Mouse (Mus musculus): ENCODE results near the gene Tnfsf13b. TPM values are rescaled to one million over a fixed set of nuclear protein-coding genes. Genes with fewer than 3 reads are reported as not detected.

The Tnfsf13b gene
- polyA plus RNA-seq, 1 experiment from 2014 or later: 6.5 TPM

DNA sequence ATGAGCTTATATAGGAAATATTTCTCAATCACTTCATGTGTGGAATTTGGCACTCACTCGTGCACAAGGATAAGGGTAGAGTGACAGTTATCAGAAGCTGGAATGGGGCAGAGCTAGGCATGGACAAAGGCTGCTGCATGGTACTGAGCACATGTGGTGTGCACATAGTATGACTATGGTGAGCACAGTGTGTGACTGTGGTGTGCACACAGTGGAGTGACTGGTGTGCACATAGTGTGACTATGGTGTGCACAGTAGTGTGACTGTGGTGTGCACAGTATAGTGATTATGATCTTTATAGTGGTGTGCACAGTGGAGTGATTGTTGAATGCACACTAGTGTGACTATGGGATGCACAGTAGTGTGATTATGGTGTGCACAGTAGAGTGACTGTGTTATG, 39.5 kb downstream of the Tnfsf13b start:
- 45% methylated on average over 1 of the region's 1 CpGs for WGBS
- TF ChIP-seq CTCF (IDR thresholded peaks at IDR 0.05; ENCODE audit: low read depth): no peak
- ATAC-seq (ENCODE audit: insufficient read depth) (no peak), DNase-seq (no peak)
- H3K27ac ChIP-seq (ENCODE audit: low read depth): no peak overlapping the region
- H3K4me1 ChIP-seq (ENCODE audit: insufficient read depth): no peaks in the 10 kb centered on the region
- H3K4me3 ChIP-seq (ENCODE audit: low read depth, low read length): no peak overlapping the region
- H3K9ac ChIP-seq: no peak overlapping the region
- H3K9me3 ChIP-seq (ENCODE audit: low read depth, low read length): no peaks in the 10 kb centered on the region
- H3K27me3 ChIP-seq (ENCODE audit: insufficient read depth, low read length): no peaks in the 10 kb centered on the region
- no peaks in the 10 kb centered on the region for H3K36me3 ChIP-seq (ENCODE audit: insufficient read depth)
- no peak overlapping the region for H3K4me2 ChIP-seq

DNA sequence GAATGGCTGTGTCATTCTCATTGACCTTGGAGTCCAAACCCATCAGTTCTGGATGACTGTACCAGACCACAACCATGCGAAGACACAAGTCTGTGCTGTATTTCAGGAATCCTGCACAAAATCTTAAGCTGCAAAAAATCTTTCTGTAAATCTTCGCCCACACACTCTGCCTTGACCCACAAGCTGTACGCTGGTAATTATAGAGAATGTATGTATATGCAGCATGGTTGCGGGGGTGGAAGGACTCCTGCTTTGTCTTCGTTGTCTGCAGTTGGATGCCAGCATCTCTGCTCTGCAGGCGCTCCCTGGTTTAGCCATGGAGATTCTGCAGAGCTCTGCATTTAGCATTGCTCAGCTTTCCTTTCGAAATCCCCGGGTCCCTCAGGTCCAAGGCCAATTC, 42.9 kb downstream of the Tnfsf13b start:
- WGBS: 77% methylated on average over 8 of the region's 8 CpGs
- H3K27me3 ChIP-seq (ENCODE audit: insufficient read depth, low read length): no peaks in the 10 kb centered on the region
- H3K4me2 ChIP-seq: no peak overlapping the region
- H3K36me3 ChIP-seq (ENCODE audit: insufficient read depth): no peaks in the 10 kb centered on the region
- H3K27ac ChIP-seq (ENCODE audit: low read depth): no peak overlapping the region
- ATAC-seq (ENCODE audit: insufficient read depth): no peak
- H3K9ac ChIP-seq: no peak overlapping the region
- no peak for DNase-seq
- H3K4me1 ChIP-seq (ENCODE audit: insufficient read depth): no peaks in the 10 kb centered on the region
- no peak for TF ChIP-seq CTCF (IDR thresholded peaks at IDR 0.05; ENCODE audit: low read depth)
- no peak overlapping the region for H3K4me3 ChIP-seq (ENCODE audit: low read depth, low read length)
- no peaks in the 10 kb centered on the region for H3K9me3 ChIP-seq (ENCODE audit: low read depth, low read length)

DNA sequence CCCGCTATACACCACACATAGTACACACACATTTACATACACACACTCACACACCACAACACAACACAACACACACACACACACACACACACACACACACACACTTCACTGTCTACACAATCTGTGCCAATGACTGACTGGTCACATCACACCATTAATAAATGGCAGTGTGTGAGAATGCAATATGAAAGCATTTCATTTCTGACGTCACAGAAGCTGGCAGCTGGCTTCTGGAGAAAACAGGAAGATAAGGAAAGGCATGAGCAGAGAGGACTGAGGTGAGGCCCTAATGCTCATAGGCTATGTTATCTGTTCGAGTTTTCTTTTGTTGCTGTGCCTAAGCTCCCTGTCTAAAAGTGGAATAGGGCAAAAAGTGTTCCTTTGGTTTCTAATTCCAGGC, 45.3 kb downstream of the Tnfsf13b start:
- Histone ChIP-seq H3K9ac (no peak overlapping the region), H3K4me2 (no peak overlapping the region), H3K4me3 (ENCODE audit: low read depth, low read length) (no peak overlapping the region), H3K4me1 (ENCODE audit: insufficient read depth) (no peaks in the 10 kb centered on the region), H3K27me3 (ENCODE audit: insufficient read depth, low read length) (no peaks in the 10 kb centered on the region), H3K27ac (ENCODE audit: low read depth) (no peak overlapping the region), H3K36me3 (ENCODE audit: insufficient read depth) (no peaks in the 10 kb centered on the region), H3K9me3 (ENCODE audit: low read depth, low read length) (no peaks in the 10 kb centered on the region)
- TF ChIP-seq CTCF (IDR thresholded peaks at IDR 0.05; ENCODE audit: low read depth): no peak
- DNase-seq: no peak
- ATAC-seq (ENCODE audit: insufficient read depth): no peak
- WGBS: 41% methylated on average over 3 of the region's 3 CpGs

DNA sequence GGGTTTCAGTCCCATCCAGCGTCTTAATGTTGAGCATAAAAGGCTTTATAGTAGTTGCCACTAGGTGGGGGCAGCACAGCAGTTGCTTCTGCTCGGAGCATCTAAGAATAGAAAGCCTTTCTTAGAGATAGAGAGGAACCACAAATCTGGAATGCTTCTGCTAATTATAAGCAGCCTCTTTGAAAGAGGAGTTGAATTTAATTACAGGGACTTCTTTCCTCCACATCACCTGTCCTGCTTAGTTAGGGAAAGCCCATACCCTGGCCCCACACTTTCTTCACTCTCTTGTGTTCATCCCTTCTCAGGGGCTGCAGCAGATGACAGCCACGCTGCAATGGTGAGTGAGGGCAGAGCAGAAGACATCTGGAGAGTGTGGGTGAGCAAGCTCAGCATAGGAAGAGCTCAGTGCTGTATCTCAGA, 47.3 kb downstream of the Tnfsf13b start:
- Histone ChIP-seq H3K9me3 (ENCODE audit: low read depth, low read length) (no peaks in the 10 kb centered on the region), H3K4me3 (ENCODE audit: low read depth, low read length) (no peak overlapping the region), H3K4me1 (ENCODE audit: insufficient read depth) (no peaks in the 10 kb centered on the region), H3K27me3 (ENCODE audit: insufficient read depth, low read length) (no peaks in the 10 kb centered on the region), H3K36me3 (ENCODE audit: insufficient read depth) (no peaks in the 10 kb centered on the region), H3K27ac (ENCODE audit: low read depth) (no peak overlapping the region), H3K4me2 (no peak overlapping the region), H3K9ac (no peak overlapping the region)
- peak; percentile 65 for TF ChIP-seq CTCF (IDR thresholded peaks at IDR 0.05; ENCODE audit: low read depth)
- ATAC-seq (ENCODE audit: insufficient read depth): peak; percentile 74; the same call in 1 of the 2 replicates
- WGBS: 13% methylated on average over 3 of the region's 3 CpGs
- DNase-seq: peak; percentile 80

DNA sequence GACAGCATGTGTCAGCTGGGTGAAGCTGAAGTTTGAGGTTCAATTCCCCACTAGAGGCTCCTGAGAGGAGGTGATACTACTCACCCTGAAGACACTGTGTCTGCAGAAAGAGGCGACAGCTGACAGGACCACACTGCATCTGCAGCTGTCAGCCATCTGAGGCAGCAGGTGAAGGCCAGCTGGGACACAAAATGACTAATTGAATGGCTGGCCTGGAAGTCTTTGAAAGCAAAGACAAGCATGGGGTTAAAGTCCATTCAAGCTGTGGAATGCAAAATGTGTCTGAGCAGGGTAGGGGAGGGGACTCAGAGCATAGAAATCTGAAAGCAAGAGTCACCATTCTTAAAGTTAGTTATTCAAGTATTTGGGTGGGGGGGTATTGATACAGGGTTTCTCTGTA, 54.7 kb downstream of the Tnfsf13b start:
- Histone ChIP-seq H3K4me3 (ENCODE audit: low read depth, low read length) (no peak overlapping the region), H3K9ac (no peak overlapping the region), H3K4me2 (no peak overlapping the region), H3K27me3 (ENCODE audit: insufficient read depth, low read length) (no peaks in the 10 kb centered on the region), H3K36me3 (ENCODE audit: insufficient read depth) (no peaks in the 10 kb centered on the region), H3K27ac (ENCODE audit: low read depth) (no peak overlapping the region), H3K4me1 (ENCODE audit: insufficient read depth) (no peaks in the 10 kb centered on the region), H3K9me3 (ENCODE audit: low read depth, low read length) (no peaks in the 10 kb centered on the region)
- DNase-seq: peak; percentile 6
- TF ChIP-seq CTCF (IDR thresholded peaks at IDR 0.05; ENCODE audit: low read depth): no peak
- WGBS: 14% methylated on average over 1 of the region's 1 CpGs
- ATAC-seq (ENCODE audit: insufficient read depth): no peak

DNA sequence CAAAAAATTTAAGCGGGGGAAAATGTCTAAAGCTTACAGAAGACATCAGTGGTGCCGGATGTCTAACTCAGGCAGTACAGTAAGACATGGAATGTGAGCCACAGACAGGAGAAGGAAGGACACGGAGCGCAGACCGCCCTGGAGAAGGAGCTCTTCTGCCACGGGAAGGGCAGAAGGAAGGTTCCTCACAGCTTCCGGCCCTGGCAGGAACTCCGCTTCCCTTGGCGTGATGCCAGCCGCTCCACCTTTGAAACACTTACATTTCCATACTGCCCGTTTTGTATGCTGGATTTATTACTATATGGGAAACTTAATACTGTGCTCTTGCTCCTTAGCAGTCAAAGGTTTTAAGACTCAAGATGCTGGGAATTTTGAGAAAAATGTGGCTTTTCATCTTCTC, 60.6 kb downstream of the Tnfsf13b start:
- no peak for TF ChIP-seq CTCF (IDR thresholded peaks at IDR 0.05; ENCODE audit: low read depth)
- 58% methylated on average over 11 of the region's 11 CpGs for WGBS
- no peak for ATAC-seq (ENCODE audit: insufficient read depth)

DNA sequence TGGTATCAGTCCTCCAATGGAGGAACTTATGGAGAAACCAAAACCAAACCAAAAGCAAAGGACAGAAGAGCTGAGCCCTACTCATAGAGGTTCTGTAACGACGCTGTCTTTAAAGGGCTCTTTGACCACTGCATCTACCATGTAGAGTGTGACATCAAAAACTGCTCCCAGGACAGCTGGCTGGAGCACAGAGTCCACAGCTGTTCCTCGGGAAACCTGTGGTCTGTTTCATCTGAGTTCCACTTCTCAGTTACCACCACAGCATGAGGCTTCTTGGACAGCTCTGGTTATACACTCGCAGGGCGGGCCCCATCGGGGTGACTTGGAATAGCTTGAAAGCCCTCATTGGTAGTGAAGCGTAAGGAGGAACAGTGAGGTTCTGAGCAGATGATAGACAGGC, 61.5 kb downstream of the Tnfsf13b start:
- 81% methylated on average over 7 of the region's 7 CpGs for WGBS

More for the DNA sequence above, 60.6 kb downstream of the Tnfsf13b start:
- H3K36me3 ChIP-seq (ENCODE audit: insufficient read depth): no peaks in the 10 kb centered on the region
- H3K27ac ChIP-seq (ENCODE audit: low read depth): no peak overlapping the region
- no peak overlapping the region for H3K4me2 ChIP-seq
- H3K4me1 ChIP-seq (ENCODE audit: insufficient read depth): no peaks in the 10 kb centered on the region; the same call in 1 of the 2 replicates
- H3K27me3 ChIP-seq (ENCODE audit: insufficient read depth, low read length): no peaks in the 10 kb centered on the region
- no peaks in the 10 kb centered on the region for H3K9me3 ChIP-seq (ENCODE audit: low read depth, low read length)
- peak; percentile 32 for DNase-seq
- H3K4me3 ChIP-seq (ENCODE audit: low read depth, low read length): no peak overlapping the region
- no peak overlapping the region for H3K9ac ChIP-seq

DNA sequence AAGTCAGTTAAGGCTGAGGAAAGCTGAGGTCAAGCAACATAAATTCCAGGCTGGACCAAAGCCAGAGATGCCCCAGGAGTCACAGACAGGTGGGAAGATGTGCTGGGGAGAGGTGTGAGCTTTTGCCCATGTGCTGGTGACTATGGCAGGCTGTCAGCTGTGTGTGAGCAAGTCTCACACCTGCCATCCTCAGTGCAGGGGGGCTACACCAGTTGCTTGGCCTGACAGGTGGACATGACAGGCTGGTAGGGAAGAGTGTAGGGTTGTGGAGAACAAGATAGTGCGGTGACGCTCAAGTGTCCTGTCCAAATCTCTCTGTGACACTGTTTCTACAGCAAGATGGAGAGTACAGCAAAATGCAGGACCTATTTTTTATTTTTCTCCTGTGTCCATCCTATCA, 66.1 kb downstream of the Tnfsf13b start:
- H3K36me3 ChIP-seq (ENCODE audit: insufficient read depth): no peaks in the 10 kb centered on the region
- H3K9ac ChIP-seq: no peak overlapping the region
- WGBS: 79% methylated on average over 2 of the region's 2 CpGs
- no peak overlapping the region for H3K4me3 ChIP-seq (ENCODE audit: low read depth, low read length)
- H3K27me3 ChIP-seq (ENCODE audit: insufficient read depth, low read length): no peaks in the 10 kb centered on the region
- ATAC-seq (ENCODE audit: insufficient read depth): no peak
- TF ChIP-seq CTCF (IDR thresholded peaks at IDR 0.05; ENCODE audit: low read depth): no peak
- H3K27ac ChIP-seq (ENCODE audit: low read depth): no peak overlapping the region
- no peaks in the 10 kb centered on the region; the same call in 1 of the 2 replicates for H3K4me1 ChIP-seq (ENCODE audit: insufficient read depth)
- H3K4me2 ChIP-seq: no peak overlapping the region
- DNase-seq: no peak
- no peaks in the 10 kb centered on the region for H3K9me3 ChIP-seq (ENCODE audit: low read depth, low read length)

More for the DNA sequence above, 61.5 kb downstream of the Tnfsf13b start:
- Histone ChIP-seq H3K9me3 (ENCODE audit: low read depth, low read length) (no peaks in the 10 kb centered on the region), H3K9ac (no peak overlapping the region), H3K27me3 (ENCODE audit: insufficient read depth, low read length) (no peaks in the 10 kb centered on the region), H3K4me3 (ENCODE audit: low read depth, low read length) (no peak overlapping the region), H3K36me3 (ENCODE audit: insufficient read depth) (no peaks in the 10 kb centered on the region), H3K4me2 (no peak overlapping the region), H3K4me1 (ENCODE audit: insufficient read depth) (no peaks in the 10 kb centered on the region; the same call in 1 of the 2 replicates), H3K27ac (ENCODE audit: low read depth) (no peak overlapping the region)
- TF ChIP-seq CTCF (IDR thresholded peaks at IDR 0.05; ENCODE audit: low read depth): no peak
- peak; percentile 44; the same call in 1 of the 2 replicates for ATAC-seq (ENCODE audit: insufficient read depth)
- DNase-seq: peak; percentile 12

Other genes starting within 250 kb of the Tnfsf13b start
- 0.16 and 0.26 TPM in 2 replicates for gene Fam155a, start 235.3 kb upstream of the Tnfsf13b start, polyA plus RNA-seq (2014; fragmentation: Nextera tagmentation; extraction: Ambion mirVana)
- gene Gm10217, start 142.2 kb upstream of the Tnfsf13b start, polyA plus RNA-seq (2014; fragmentation: Nextera tagmentation; extraction: Ambion mirVana): not detected in 2 replicates
- 5.7 and 6.0 TPM in 2 replicates for gene Lig4, start 28.8 kb upstream of the Tnfsf13b start, polyA plus RNA-seq (2014; fragmentation: Nextera tagmentation; extraction: Ambion mirVana)
- 20.5 and 20.6 TPM in 2 replicates for gene Abhd13, start 28.8 kb upstream of the Tnfsf13b start, polyA plus RNA-seq (2014; fragmentation: Nextera tagmentation; extraction: Ambion mirVana)
- gene Myo16, start 147.4 kb downstream of the Tnfsf13b start, polyA plus RNA-seq (2014; fragmentation: Nextera tagmentation; extraction: Ambion mirVana): 0.70 and 1.2 TPM in 2 replicates

Measured in lung, embryonic 14.5 days (tissue).